Mouse (Mus musculus) urinary bladder, adult 18-20 months (tissue): ENCODE data around the gene Itga7.

Experiments used
- DNase-seq, 2 experiments: peaks; one replicate each; pipeline ENCODE4 v3.0.0; 2022; ENCODE audit warnings: low spot score in 2 of 2, mixed read lengths in 2 of 2

Gene Itga7

DNA sequence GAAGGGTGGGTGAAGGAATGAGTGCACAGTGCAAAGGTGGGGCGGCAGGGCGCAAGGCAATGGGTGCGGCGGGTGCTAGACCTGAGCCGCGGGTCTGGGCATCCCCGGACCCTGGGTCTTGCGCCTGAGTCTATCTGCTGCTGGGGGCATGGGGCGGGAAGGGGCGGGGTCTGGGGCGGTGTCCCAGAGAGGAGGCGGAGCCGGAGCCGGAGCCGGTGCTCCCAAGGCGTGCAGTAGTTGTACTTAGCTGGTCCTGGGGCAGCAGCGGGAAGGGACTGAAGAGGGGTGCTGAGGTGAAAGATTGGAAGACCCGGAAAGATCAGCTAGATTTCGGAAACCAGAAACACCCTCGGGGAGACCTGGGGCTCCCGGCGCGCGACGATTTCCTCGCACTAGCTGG, at the start of gene Itga7:
TSS of gene Itga7 (plus strand) at position 245 of the 400 bp plus-strand sequence.
- no peak for DNase-seq

DNA sequence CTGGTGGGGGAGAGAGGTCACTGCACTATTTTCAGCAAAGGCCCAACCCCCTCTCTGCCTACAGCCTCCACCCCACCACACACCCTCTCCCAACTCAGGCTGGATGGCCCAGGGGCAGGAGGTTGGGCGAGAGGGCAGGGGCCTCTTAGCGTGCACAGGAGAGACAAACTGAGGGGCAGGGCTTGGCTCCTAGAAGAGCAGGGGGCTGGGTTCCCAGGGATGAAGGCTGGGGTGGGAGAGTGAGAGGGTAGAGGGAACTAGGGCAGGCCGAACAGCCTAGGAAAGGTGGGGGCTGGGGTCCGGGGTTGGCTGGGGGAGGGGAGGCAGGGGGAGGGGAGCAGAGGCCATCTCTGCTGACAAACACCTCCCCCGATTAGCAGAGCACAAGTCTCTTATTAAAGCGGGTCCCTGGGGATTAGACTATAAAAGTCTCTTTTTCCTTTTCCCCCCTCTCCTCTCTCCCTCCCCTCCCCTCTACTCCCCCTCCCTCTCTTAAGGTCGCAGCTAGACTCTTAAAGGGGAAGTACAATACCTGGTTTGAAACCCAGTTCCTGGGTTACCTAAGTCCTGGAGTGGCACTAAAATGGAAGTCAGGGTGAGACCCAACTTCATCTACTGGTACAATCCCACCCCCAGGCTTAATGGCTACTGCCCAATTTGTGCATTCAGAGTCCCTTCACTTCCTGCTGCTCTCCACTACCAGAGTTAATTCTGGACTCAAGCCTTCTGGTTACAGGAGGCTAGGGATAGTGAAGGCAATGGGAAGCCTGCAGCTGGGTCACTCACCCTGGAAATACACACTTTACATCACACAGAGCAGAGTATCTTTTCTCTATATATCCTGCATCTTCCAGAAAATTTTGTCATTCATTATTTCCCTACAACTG, 44.4 kb upstream of the Itga7 start:
- DNase-seq, result no peak

DNA sequence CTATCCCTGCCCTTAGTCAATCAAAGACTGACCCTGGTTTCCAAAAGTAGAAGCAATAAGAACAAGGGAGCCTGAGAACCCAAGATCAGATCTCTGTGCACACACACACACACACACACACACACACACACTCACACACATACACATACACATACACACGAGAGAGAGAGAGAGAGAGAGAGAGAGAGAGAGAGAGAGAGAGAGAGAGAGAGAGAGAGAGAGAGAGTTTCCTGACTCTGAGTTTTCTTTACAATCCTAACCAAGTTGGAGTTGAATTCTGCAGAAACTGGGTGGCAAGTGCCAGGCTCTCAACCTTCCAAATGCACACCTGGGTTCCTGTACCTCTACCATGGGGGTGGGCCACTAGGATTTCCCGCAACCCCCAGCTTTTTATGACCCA, 43.8 kb upstream of the Itga7 start:
- no peak for DNase-seq

DNA sequence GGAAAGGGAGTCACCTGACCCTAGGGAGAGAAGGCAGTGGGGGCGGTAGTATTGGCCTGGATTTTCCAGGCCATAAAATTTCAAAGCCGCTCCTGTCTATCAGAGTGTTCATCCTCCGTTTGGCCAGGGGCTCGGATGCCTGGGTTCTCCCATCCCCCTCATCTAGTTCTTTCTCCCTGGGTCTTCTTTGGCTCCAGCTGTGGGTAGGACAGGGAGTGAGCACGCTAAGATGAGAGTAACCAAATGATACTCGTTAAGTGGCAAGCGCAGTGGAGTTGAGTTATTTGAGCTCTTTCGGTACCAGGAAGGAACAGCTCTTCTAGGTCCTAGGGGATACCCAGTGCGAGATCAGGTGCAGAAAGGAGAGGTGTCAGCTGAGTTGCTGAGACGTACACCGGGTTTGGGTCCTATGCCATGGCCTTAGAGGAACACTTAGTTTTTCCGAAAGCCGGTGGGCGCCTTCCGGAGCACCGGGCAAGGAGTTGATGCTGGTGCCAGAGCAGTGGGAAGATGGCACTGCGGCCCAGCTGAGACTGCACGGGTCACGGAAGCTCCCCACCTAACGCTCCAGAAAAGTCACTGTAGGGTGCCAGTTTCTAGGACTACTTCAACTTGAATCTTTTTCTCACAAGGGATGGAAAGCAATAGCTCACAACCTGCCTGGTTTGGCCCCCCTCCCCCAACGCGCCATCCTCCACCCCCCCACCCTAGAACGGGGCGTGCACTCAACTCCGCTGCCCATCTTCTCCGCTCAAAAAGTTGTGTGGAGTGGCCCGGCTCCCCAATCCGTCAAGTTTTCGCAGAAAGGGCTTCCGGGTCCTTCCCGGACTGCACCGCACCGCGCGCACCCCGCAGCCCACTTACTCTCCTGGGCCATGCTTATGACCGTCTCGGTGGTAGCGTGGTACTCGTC, 43.0 kb upstream of the Itga7 start:
- no peak for DNase-seq

DNA sequence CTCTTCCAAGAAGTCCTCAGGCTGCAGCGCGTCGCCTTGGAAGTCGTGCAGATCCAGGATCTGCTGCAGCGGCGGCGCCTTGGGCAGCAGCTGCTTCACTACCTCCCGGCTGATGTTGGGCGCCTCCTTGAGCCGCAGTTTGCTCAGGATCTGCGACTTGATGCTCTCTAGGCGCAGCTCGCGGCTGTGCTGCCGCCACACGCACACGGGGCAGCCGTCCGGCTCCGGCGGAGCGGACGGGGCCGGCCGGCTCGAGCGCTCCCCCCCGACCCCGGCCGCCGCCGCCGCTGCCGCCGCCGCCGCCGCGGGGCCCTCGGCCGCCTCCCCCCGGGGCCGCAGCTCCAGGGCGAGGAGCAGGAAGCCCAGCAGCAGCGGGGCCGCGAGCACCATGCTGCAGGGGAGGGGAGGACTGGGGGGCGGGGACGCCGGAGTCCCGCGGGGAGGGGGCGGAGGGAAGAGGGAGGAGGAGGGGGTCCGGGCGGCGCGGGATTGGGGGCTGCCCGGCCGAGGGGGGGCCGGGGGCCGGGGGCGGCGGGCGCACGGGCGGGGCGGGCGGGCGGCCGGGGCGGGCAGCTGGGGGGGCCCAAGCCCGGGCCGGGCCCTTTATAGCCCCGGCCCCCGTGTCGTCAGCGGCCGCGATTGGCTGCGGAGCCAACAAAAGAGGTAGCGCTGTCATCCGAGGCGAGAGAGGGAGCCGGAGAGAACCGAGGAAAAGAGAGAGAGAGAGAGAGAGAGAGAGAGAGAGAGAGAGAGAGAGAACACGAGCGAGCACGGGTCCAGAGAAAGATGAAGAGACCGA, 42.1 kb upstream of the Itga7 start, which contains the start of gene Gdf11:
TSS of gene Gdf11 (minus strand) at position 423 of the 799 bp plus-strand sequence.
- peak in 1 of 2 experiments; percentile 42 for DNase-seq

DNA sequence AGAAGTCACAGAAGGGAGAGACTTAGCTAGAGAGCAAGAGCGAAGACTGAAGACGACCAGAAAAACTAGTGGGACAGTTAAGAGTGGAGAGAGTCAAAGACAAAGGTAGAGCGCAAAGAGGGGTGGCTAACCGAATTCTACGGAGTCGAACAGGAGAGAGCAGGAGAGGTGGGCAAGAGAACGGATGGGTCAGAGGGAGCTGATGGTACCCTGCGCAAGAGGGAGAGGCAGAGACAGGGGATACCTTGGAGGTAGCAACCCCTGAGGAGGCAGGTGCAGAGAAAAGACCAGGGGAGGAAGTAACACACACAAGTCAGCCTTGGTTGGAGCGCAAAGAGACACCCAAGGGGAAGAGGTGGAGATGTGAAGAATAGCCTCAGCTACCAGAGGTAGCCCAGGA, 41.4 kb upstream of the Itga7 start:
- no peak for DNase-seq

DNA sequence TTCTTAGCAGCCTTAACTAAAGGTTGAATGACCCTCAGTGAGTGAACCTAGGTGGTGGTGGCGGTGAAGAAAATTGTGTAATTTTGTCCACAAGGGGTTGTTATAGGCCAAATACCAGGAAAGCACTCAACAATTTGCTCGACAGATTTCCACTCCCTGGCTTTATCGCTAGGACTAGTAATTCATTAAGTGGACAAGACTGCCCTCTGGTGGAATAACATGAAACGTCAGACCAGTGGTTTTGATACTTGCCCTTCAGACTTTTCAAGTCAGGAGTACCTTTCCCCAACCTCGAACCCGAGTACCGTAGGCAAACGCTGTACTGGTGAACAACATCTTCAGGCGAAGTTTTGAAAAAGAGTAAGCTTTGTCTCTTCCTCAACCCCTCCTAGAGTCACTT, 38.2 kb upstream of the Itga7 start:
- peak in 1 of 2 experiments; percentile 48 for DNase-seq

DNA sequence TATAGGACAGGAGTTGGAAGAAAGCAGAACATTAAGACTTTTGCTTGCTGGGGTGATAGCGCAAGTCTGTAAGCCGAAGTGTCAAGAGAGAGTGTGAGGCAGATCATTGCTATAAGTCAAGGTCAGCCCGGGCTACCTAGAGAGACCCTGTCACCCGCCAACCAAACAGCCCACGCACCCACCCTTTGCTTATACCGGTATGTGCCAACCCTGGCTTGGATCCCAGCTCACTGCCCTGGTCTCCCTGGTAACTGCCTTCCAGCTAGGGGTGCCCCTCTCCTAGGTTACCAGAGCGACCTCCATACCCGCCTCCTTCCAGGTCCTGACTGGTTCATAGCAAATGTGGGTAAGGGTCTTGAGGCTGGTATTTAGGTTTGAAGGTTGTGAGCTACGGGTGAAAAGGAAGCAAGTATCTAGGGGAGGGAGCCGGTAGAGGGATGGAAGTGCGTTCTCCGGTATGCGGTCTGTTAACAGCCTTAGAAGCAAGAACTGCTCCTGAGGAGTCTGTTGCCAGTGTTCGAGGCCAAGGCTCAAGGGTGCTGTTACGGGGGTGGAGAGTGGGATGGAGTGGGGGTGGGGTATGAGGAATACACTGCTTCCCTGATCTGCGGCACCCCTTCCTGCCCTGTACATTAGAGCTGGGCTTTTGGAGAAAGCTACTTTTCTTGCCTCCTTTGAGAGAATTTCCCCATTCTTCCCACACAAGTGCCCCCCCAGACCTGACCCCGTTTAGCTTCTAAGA, 37.5 kb upstream of the Itga7 start:
- DNase-seq, result no peak

DNA sequence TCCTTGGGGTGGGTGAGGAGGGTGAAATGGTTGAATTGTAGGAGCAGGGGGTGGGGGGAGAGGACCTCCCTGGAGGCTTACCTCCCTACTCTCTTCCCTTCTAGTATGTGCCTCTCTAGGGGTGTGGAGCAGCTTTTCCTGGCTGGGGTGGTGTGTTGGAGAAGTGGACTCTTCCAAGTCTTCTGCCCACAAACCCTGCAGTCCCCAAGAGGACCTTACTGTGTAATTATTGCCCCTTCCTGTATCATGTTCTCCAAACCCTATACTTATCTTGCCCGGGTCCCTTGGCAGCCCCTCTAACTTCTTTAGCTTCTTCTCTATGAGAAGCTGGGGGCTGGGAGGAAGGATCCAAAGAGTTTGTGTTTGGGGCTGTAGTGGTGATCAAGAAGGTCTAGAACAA, 36.8 kb upstream of the Itga7 start:
- DNase-seq, result no peak

DNA sequence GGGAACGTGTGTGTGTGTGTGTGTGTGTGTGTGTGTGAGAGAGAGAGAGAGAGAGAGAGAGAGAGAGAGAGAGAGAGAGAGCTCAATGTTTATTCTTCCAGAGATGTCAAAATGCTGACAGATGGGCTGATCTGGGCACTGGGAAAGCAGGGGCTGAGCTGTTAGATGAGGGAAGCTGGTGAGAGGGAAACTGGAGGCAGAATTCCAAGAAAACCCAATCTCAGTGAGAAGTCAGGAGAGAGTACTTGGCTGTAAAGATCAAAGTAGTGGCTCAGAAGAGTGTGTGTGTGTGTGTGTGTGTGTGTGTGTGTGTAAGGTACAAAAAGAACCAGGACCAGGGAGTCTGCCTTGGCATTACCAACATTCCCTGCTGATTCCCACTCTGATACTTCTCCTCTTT, 36.1 kb upstream of the Itga7 start:
- no peak for DNase-seq

DNA sequence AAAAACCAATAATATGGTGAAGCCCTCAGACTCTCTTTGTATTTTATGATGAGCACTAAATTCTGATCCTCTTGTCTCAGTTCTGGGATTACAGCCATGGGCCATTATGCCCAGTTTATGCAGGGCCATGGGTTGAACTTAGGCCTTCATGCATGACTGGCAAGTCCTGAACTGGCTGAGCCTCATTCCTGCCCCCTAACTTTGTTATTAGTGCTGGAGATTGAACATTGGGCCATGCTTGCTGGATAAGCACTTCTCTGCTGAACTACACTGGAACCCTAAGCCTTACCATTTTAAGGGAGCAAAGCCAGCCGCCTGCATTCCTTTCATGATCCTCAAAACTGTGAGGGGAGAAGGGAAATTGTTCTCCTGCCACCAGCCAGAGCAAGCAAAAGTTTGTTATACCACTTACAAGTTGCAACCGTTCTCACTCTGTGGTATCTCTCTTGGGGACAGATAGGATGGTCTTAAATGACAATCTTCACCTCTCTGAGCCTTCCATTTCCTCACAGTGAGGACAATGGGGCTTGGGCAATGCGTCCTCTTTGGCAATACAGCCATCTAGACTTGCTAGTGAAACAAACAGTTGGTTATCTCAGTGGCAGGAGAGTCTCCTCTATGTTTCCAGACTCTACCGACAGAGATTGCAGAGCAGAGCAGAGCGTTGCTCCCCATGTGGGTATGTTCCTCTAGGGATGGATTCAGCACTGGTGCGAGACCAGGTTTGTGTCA, 33.7 kb upstream of the Itga7 start:
- no peak for DNase-seq

DNA sequence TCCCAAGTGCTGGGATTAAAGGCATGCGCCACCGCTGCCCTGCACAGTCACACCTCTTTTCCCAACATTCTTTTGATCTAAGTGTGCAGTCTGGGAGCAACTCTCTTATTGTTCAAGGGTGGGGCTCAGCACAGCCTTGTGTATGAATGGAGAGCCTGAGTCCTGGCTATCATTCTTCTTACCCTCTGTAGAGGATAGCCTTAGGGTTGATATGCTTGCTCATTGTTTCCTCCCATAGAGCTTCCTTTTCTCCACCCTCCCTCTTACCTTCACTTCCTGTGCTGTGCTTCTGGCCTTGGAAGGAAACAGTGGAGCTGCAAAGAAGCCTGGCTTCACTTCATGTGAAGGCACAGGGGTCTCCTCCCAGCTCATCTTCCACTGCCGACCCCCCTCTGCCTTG, 32.9 kb upstream of the Itga7 start, which contains the start of gene Cd63:
TSS of gene Cd63 (plus strand) at position 292 of the 400 bp plus-strand sequence.
- DNase-seq, result no peak

DNA sequence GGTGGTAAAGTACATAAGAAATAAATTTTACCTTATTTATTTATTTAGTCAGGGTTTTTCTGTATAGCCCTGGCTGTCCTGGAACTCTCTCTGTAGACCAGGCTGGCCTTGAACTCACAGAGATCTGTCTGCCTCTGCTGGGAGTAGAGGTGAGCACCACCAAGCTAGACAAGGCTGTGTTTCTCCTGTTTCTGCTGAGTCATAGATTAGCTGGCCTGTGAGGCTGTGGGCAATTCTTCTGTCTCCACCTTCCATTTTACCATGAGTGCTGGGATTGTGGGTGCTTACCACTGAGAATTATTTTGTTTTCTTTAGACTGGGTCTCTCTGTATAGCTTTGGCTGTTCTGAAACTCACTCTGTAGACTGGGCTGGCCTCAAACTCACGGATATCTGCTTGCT, 32.2 kb upstream of the Itga7 start:
- DNase-seq, result no peak

DNA sequence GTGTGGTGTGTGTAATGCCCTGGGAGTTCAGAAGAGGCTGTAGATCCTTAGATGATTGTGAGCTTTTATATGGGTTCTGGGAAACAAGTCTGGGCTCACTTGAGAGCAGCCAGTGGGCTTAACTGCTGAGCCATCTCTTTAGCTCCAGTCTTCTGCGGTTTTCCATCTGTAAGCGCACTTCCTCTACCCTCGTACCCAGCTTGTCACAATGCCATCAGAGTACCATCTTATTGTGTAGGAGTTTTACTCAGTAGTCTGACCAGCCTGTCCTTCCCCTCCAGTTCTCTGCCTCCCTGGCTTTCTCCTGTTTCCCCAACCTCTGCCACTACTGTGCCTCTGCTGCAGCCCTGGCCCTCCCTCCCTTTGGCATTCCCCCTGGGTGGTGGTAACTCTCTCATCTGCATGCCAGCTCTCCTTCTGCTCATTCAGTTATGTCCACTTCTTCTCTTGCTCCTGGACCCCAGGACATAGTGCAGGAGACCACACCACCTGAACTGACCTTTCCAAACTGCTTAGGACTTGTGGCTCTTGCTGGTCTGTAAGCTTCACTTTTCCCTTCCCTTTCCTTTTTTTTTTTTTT, 31.1 kb upstream of the Itga7 start:
- DNase-seq, result no peak

DNA sequence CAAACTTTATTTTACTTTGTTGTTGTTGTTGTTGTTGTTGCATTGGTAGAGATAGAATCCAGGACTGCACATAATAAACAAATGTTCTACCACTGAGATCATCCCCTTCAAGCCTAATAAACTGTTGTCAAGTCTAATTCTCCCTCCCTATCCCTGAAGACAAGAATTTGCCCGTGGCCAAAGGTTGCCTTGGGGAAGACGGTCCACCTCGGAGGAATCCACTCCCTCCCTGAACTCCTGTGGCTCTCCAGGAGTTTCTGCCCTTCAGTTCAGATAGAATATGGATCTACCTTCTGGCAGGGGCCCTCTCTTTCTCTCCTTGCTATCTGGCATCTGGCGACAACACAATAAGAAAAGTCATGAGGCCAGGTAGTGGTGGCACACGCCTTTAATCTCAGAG, 28.8 kb upstream of the Itga7 start:
- DNase-seq, result no peak

DNA sequence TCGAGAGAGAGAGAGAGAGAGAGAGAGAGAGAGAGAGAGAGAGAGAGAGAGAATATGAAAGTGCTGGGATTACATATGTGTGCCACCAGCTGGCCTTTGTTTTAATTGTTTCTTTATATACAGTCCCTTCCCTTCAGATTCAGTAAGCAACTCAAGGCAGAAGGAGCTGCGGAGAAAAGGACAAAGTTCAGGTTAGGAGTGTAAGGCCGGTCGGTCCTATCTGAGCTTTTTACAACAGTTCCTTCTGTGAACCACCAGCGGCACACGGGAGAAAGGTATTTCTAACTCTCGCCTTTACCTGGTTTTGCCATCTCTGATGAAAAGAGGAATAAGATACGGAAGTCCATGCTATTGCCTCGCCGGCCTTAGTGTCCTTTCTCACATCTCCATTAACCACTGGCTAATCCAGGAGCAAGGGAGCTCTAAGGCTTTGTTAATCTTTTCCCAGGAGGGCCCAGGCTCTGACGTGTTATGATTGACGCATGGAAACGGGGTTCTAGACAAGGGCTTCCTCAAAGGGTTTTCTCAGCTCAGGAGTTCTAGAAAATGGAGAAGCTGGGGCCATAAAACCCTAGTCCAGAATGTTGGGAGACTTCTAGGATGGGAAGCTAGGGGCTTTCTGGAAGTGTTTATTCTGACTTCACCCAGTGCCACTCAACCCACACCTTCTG, 24.7 kb upstream of the Itga7 start:
- DNase-seq, result no peak

DNA sequence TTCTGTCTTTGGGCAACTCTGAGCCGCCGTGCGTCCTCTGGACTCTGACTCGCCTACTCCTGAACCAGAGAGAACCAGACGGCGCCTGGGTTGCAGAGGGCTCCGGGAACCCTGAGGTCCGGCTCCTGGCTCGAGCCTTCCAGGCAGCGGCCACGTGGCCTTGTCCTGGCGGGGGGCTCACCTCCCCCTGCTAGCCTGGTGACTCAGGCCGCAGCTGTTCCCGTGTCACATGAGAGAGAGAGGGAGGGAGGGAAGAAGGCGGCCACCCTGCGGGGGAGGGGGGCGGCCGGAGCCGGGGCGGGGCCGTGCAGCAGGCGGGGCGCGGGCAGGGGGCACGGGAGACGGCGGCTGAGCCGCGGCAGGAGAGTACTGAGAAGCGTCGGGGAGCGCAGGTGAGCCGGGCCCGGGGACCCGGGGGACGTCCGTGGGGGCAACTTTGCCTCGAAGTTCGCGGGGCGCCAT, 24.0 kb upstream of the Itga7 start:
- DNase-seq, result peak; percentile 77 to 87

DNA sequence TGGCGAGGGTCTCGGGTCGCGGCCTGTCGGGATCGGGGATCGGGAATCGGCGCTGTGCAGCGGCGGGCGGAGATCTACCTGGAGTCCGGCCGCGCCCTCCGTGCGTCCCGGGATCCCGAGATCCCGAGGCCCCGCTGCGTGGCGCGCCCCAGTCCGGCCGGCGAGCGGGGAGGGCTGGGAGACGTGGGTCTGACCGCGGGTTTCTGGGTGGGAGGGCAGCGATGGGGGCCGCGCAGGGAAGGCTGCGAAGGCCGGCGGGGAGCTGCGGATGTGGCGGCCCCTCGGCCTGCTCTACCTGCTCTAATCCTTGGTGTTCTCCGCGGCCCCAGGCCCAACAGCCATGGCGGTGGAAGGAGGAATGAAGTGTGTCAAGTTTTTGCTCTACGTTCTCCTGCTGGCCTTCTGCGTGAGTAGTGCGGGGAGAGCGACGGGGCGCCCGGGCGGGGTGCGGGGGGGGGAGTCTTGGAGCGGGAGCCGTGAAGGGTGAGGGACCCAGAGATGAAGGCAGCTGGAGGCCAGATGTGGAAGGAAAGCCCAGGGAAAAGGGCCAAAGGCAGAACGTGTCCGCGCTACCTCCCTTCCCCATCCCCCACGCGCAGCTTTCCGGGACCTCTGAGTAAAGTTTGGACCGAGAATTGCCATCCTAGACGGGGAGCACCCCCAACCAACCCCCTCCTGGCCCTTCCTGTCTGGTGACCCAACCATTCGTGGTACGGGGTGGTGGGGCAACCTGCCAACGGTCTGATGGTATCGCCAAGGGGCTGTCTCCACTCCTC, 23.4 kb upstream of the Itga7 start:
- peak in 1 of 2 experiments; percentile 55 for DNase-seq
